Mouse (Mus musculus) lung, postnatal 0 days (tissue): ENCODE measurements around the gene 4931440F15Rik. TPM values are rescaled to one million over a fixed set of nuclear protein-coding genes. Genes with fewer than 3 reads are reported as not detected.
A peak's percentile ranks its signal among the peaks of the same experiment; 100 is the strongest.
"Not testable (repeated sequence)": the region's sequence is repeated elsewhere in the genome, so short reads cannot be mapped to it uniquely, and the experiment has no call there.

Experiments
- ATAC-seq: fragments of 200-750 bp; cut with Nextera tagmentation; 2 replicates; pipeline ENCODE4 v1.8.0; 2017; ENCODE audit warnings: moderate library complexity
- DNase-seq: peaks from one replicate; pipeline ENCODE4 v3.0.0-alpha.2; 2016; ENCODE audit warnings: low spot score
- H3K27ac ChIP-seq: fragments of 300-500 bp; sonication (generic); 2 replicates; pipeline ENCODE4 v1.5.1; 2014; ENCODE audit warnings: antibody characterized with exemption, mild to moderate bottlenecking, low read length, mixed read lengths
- H3K27me3 ChIP-seq: fragments of 300-500 bp; sonication (generic); replicated peaks from 2 replicates; pipeline ENCODE4 v1.6.1; 2014; ENCODE audit warnings: low read length, mixed read lengths; ENCODE audit not compliant: insufficient read depth
- H3K36me3 ChIP-seq: fragments of 300-500 bp; sonication (generic); 2 replicates; pipeline ENCODE4 v1.6.1; 2014; ENCODE audit warnings: low read length, mixed read lengths; ENCODE audit not compliant: insufficient read depth
- H3K4me1 ChIP-seq: fragments of 300-500 bp; sonication (generic); 2 replicates; pipeline ENCODE4 v1.6.1; 2014; ENCODE audit warnings: antibody characterized with exemption, low read depth, low read length, mixed read lengths; ENCODE audit not compliant: insufficient read depth
- H3K4me2 ChIP-seq: fragments of 300-500 bp; sonication (generic); replicated peaks from 2 replicates; pipeline ENCODE4 v1.6.1; 2014; ENCODE audit warnings: low read depth, mild to moderate bottlenecking, low read length, moderate library complexity, mixed read lengths
- H3K4me3 ChIP-seq: fragments of 300-500 bp; sonication (generic); 2 replicates; pipeline ENCODE4 v1.5.1; 2014; ENCODE audit warnings: low read depth, low read length
- H3K9ac ChIP-seq: fragments of 300-500 bp; sonication (generic); replicated peaks from 2 replicates; pipeline ENCODE4 v1.6.1; 2014; ENCODE audit warnings: low read depth, mild to moderate bottlenecking
- H3K9me3 ChIP-seq: fragments of 300-500 bp; sonication (generic); 2 replicates; pipeline ENCODE4 v1.6.1; 2016; ENCODE audit warnings: low read length, mixed read lengths
- CTCF ChIP-seq: IDR thresholded peaks from 2 replicates; pipeline ENCODE4 v1.5.1; 2016; ENCODE audit warnings: antibody characterized with exemption, mild to moderate bottlenecking
- EP300 ChIP-seq: IDR thresholded peaks from 2 replicates; pipeline ENCODE4 v1.6.1; 2016; ENCODE audit warnings: antibody characterized with exemption, mild to moderate bottlenecking, control low read depth
- WGBS: fragments of 180-500 bp; shearing (Covaris S2); extraction: QIAGEN DNeasy Blood & Tissue Kit; methylation state at CpG from one replicate; pipeline ENCODE4 v1.1.7; 2014; 5-methylcytosine and 5-hydroxymethylcytosine counted together
- polyA plus RNA-seq: library from polyadenylated mRNA; unstranded; fragments of >200 nt; fragmentation: Nextera tagmentation; extraction: Ambion mirVana; gene quantifications from 2 replicates; pipeline ENCODE4 v1.2.1, GENCODE M21; 2015

Gene 4931440F15Rik
- 0.04 and 0.07 TPM in 2 replicates for polyA plus RNA-seq

- H3K4me3 ChIP-seq, H3K36me3 ChIP-seq, H3K9me3 ChIP-seq, H3K4me1 ChIP-seq, H3K27ac ChIP-seq, H3K9ac ChIP-seq, H3K27me3 ChIP-seq, DNase-seq: not testable (repeated sequence)
- 18% methylated on average over 21 of the region's 21 CpGs for WGBS
- peak within 1 kb of the TSS; percentile 30 for H3K4me2 ChIP-seq
- peak; percentile 14; the same call in 1 of the 2 replicates for ATAC-seq
Observed at GRCm38 (mm10) chr11:29825271-29825718, at the start of gene 4931440F15Rik. Gene 4931440F15Rik, minus strand, starts transcription at chr11:29825668.

- not testable (repeated sequence) for H3K4me2 ChIP-seq, H3K9ac ChIP-seq, H3K27me3 ChIP-seq, H3K27ac ChIP-seq, H3K4me1 ChIP-seq, DNase-seq, H3K9me3 ChIP-seq, ATAC-seq, H3K4me3 ChIP-seq, H3K36me3 ChIP-seq
- 64% methylated on average over 1 of the region's 1 CpGs for WGBS
Observed at GRCm38 (mm10) chr11:29874781-29875180, 49.3 kb upstream of the 4931440F15Rik start.

DNA sequence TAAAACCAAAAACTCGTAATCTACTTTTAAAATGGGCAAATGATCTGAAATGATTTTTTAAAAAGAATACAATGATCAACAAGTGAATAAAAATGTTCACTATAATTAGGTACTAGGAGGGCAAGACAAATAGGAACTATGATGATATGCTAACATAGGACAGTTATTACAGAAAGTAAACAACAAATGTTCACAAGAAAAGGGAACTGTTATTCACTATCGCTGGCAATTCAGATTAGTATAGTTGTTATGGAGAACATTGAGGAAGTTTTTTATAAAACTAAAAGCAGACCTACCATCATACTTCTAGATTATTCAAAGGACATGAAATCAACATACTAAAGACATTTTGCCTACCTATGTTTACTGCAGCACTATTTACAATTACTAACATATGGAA, 44.7 kb upstream of the 4931440F15Rik start:
- no peak overlapping the region for H3K4me2 ChIP-seq
- H3K9ac ChIP-seq: no peak overlapping the region
- no peaks in the 10 kb centered on the region for H3K27me3 ChIP-seq
- H3K4me1 ChIP-seq: no peaks in the 10 kb centered on the region
- WGBS: 85% methylated on average over 2 of the region's 2 CpGs
- H3K9me3 ChIP-seq: no peaks in the 10 kb centered on the region
- H3K4me3 ChIP-seq: no peak overlapping the region
- TF ChIP-seq CTCF (no peak), EP300 (no peak)
- DNase-seq: no peak
- H3K36me3 ChIP-seq: no peaks in the 10 kb centered on the region
- ATAC-seq: no peak
- no peak overlapping the region for H3K27ac ChIP-seq

GRCm38 (mm10) chr11:29864269-29864668, 38.8 kb upstream of the 4931440F15Rik start:
- Histone ChIP-seq H3K4me2 (no peak overlapping the region), H3K9ac (no peak overlapping the region), H3K27ac (no peak overlapping the region), H3K4me3 (no peak overlapping the region), H3K27me3 (no peaks in the 10 kb centered on the region), H3K9me3 (no peaks in the 10 kb centered on the region), H3K4me1 (no peaks in the 10 kb centered on the region), H3K36me3 (no peaks in the 10 kb centered on the region)
- no peak for DNase-seq
- no peak for ATAC-seq
- TF ChIP-seq EP300 (no peak), CTCF (no peak)

DNA sequence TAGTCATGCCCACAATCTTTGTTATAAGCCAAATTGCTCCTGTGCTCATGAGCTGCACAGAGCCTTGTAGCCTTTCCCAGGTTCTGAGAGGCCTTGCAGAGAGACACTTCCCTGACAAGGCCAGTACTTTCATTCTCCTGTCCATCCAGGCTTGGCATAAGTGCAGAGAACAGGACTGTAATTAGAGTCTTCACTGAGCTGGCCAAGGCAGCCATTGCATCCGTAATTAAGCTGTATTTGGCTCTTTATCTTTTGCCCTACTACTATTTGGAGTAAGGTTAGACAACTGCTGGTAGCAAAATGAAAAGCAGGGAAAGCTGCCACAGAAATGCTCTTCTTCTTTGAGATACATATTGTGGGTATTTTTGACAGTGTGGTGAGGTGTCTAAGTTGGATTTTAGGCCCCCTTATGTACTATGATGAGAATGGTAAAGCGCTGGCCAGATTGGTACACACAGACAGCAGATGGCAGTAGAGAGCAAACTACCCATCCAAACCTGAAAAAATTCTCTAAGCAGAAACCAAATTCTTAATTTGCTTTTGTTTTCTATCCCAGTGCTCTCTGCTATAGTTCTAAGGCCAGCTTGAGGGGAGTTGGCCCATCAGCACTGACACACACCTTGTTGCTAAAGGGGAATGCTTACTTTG, 36.4 kb upstream of the 4931440F15Rik start:
- no peak overlapping the region for H3K9ac ChIP-seq
- no peak overlapping the region for H3K4me2 ChIP-seq
- no peak for ATAC-seq
- 49% methylated on average over 2 of the region's 2 CpGs for WGBS
- no peaks in the 10 kb centered on the region for H3K4me1 ChIP-seq
- peak; percentile 32 for DNase-seq
- no peak overlapping the region for H3K4me3 ChIP-seq
- no peak for TF ChIP-seq EP300
- TF ChIP-seq CTCF: peak; percentile 70
- no peak overlapping the region for H3K27ac ChIP-seq
- H3K36me3 ChIP-seq: no peaks in the 10 kb centered on the region
- no peaks in the 10 kb centered on the region for H3K9me3 ChIP-seq
- H3K27me3 ChIP-seq: no peaks in the 10 kb centered on the region

- 73% methylated on average over 2 of the region's 2 CpGs for WGBS
- no peak overlapping the region for H3K4me3 ChIP-seq
- H3K27ac ChIP-seq: no peak overlapping the region
- no peaks in the 10 kb centered on the region for H3K36me3 ChIP-seq
- no peaks in the 10 kb centered on the region for H3K9me3 ChIP-seq
- no peak for DNase-seq
- no peak for ATAC-seq
- H3K9ac ChIP-seq: no peak overlapping the region
- no peaks in the 10 kb centered on the region for H3K4me1 ChIP-seq
- no peak overlapping the region for H3K4me2 ChIP-seq
- TF ChIP-seq EP300: no peak
- TF ChIP-seq CTCF: no peak
- no peaks in the 10 kb centered on the region for H3K27me3 ChIP-seq
Observed at GRCm38 (mm10) chr11:29861040-29861439, 35.6 kb upstream of the 4931440F15Rik start.
